Mouse (Mus musculus) CH12.LX (cell line): ENCODE results near the gene Wt1. TPM values are rescaled to one million over a fixed set of nuclear protein-coding genes. Genes with fewer than 3 reads are reported as not detected.

Experiments used
- DNase-seq: peaks from one replicate; pipeline ENCODE4 v3.0.0-alpha.2; 2013; ENCODE audit errors: extremely low read depth
- H3K27ac ChIP-seq: 2 replicates; pipeline ENCODE4 v1.5.1; 2012; ENCODE audit warnings: low read depth, mild to moderate bottlenecking, control low read depth, moderate library complexity; ENCODE audit not compliant: insufficient read depth
- H3K27me3 ChIP-seq: replicated peaks from 2 replicates; pipeline ENCODE3; 2012; ENCODE audit warnings: inconsistent platforms
- H3K36me3 ChIP-seq, 2 experiments: replicated peaks in 1 of 2; 2 replicates each; pipeline versions ENCODE3 to v1.6.1; 2012; ENCODE audit warnings: inconsistent platforms in 1 of 2, low read length in 1 of 2, mild to moderate bottlenecking in 1 of 2, mixed read lengths in 1 of 2, moderate library complexity in 1 of 2; ENCODE audit not compliant: control insufficient read depth in 1 of 2, insufficient read depth in 1 of 2
- H3K4me1 ChIP-seq, 2 experiments: 2 replicates each; pipeline ENCODE4 v1.6.1; 2012; ENCODE audit warnings: inconsistent platforms in 1 of 2, moderate library complexity in 1 of 2; ENCODE audit not compliant: insufficient read depth in 2 of 2, control insufficient read depth in 1 of 2
- H3K4me2 ChIP-seq: 2 replicates; pipeline ENCODE4 v1.6.1; 2012; ENCODE audit warnings: low read depth, mild to moderate bottlenecking, control low read depth; ENCODE audit not compliant: poor library complexity, insufficient read depth, severe bottlenecking
- H3K4me3 ChIP-seq, 3 experiments: fragments of 150-350 bp in 1 of 3; sonication (generic) in 1 of 3; replicated peaks in 1 of 3; 2 replicates each; pipeline versions ENCODE3 to v1.5.1; 2011 to 2012; ENCODE audit warnings: low read depth in 2 of 3, low read length in 2 of 3, mild to moderate bottlenecking in 2 of 3, moderate library complexity in 2 of 3, control low read depth in 1 of 3, improper control_type of control experiment in 1 of 3, inconsistent platforms in 1 of 3, mixed read lengths in 1 of 3; ENCODE audit not compliant: poor library complexity in 1 of 3
- H3K79me2 ChIP-seq: replicated peaks from 2 replicates; pipeline ENCODE4 v1.6.1; 2012; ENCODE audit warnings: mild to moderate bottlenecking, moderate library complexity; ENCODE audit not compliant: control insufficient read depth, poor library complexity, insufficient read depth, severe bottlenecking; ENCODE audit errors: extremely low read depth
- H3K9ac ChIP-seq: 2 replicates; pipeline ENCODE4 v1.6.1; 2012; ENCODE audit warnings: low read depth, mild to moderate bottlenecking, control low read depth, moderate library complexity; ENCODE audit not compliant: insufficient read depth
- H3K9me3 ChIP-seq: replicated peaks from 2 replicates; pipeline ENCODE3; 2012; ENCODE audit warnings: low read length, inconsistent platforms, mixed read lengths
- BHLHE40 ChIP-seq: IDR thresholded peaks from 2 replicates; pipeline ENCODE4 v1.6.1; 2011; ENCODE audit warnings: mild to moderate bottlenecking, low read depth, low read length, improper control_type of control experiment
- CTCF ChIP-seq, 2 experiments: IDR thresholded peaks in 1 of 2; conservative IDR thresholded peaks in 1 of 2; 2 replicates each; pipeline ENCODE4 v1.5.1; 2011 to 2012; ENCODE audit warnings: low read depth in 2 of 2, low read length in 2 of 2, improper control_type of control experiment in 1 of 2, inconsistent platforms in 1 of 2, mild to moderate bottlenecking in 1 of 2, moderate library complexity in 1 of 2
- ELF1 ChIP-seq: IDR thresholded peaks from 2 replicates; pipeline ENCODE4 v1.6.1; 2014; ENCODE audit warnings: low read depth, mild to moderate bottlenecking, inconsistent platforms, low read length, improper control_type of control experiment
- EP300 ChIP-seq: IDR thresholded peaks from 2 replicates; pipeline ENCODE4 v1.6.1; 2011; ENCODE audit warnings: low read length, improper control_type of control experiment
- GABPA ChIP-seq: IDR thresholded peaks from 2 replicates; pipeline ENCODE4 v1.6.1; 2012; ENCODE audit warnings: low read depth, low read length, improper control_type of control experiment, inconsistent platforms; ENCODE audit not compliant: insufficient replicate concordance
- IRF4 ChIP-seq: IDR thresholded peaks from 2 replicates; pipeline ENCODE4 v1.6.1; 2014; ENCODE audit warnings: low read depth, mild to moderate bottlenecking, inconsistent platforms, low read length, improper control_type of control experiment
- KAT2A ChIP-seq: IDR thresholded peaks from 2 replicates; pipeline ENCODE4 v1.6.1; 2012; ENCODE audit warnings: low read length, improper control_type of control experiment, inconsistent platforms; ENCODE audit not compliant: insufficient replicate concordance
- MAX ChIP-seq: IDR thresholded peaks from 2 replicates; pipeline ENCODE4 v1.6.1; 2011; ENCODE audit warnings: low read length, improper control_type of control experiment
- MAZ ChIP-seq: IDR thresholded peaks from 2 replicates; pipeline ENCODE4 v1.6.1; 2012; ENCODE audit warnings: low read depth, mild to moderate bottlenecking, inconsistent platforms, low read length, improper control_type of control experiment, moderate library complexity
- MXI1 ChIP-seq: IDR thresholded peaks from 2 replicates; pipeline ENCODE4 v1.6.1; 2011; ENCODE audit warnings: mild to moderate bottlenecking, low read depth, low read length, improper control_type of control experiment
- NRF1 ChIP-seq: IDR thresholded peaks from 2 replicates; pipeline ENCODE4 v1.6.1; 2014; ENCODE audit warnings: low read depth, mild to moderate bottlenecking, inconsistent platforms, low read length, improper control_type of control experiment, moderate library complexity
- PAX5 ChIP-seq: IDR thresholded peaks from 2 replicates; pipeline ENCODE4 v1.6.1; 2012; ENCODE audit warnings: low read length, inconsistent platforms, mixed read lengths
- RAD21 ChIP-seq: IDR thresholded peaks from 2 replicates; pipeline ENCODE4 v1.6.1; 2011; ENCODE audit warnings: low read depth, mild to moderate bottlenecking, low read length, improper control_type of control experiment, moderate library complexity
- USF1 ChIP-seq: IDR thresholded peaks from 2 replicates; pipeline ENCODE4 v1.6.1; 2014; ENCODE audit warnings: low read depth, mild to moderate bottlenecking, inconsistent platforms, low read length, improper control_type of control experiment
- USF2 ChIP-seq: conservative IDR thresholded peaks from 2 replicates; pipeline ENCODE4 v1.6.1; 2011; ENCODE audit warnings: low read depth, low read length, improper control_type of control experiment
- ZKSCAN1 ChIP-seq: IDR thresholded peaks from 2 replicates; pipeline ENCODE4 v1.6.1; 2012; ENCODE audit warnings: low read depth, inconsistent platforms, low read length, improper control_type of control experiment, borderline replicate concordance
- ZMIZ1 ChIP-seq: IDR thresholded peaks from 2 replicates; pipeline ENCODE4 v1.6.1; 2012; ENCODE audit warnings: low read depth, mild to moderate bottlenecking, inconsistent platforms, low read length, improper control_type of control experiment
- dilution Hi-C: fragments of 300-500 bp; cut with MboI; formaldehyde crosslinking; loops from 2 replicates; pipeline ENCODE4 v1.14.3; 2020; ENCODE audit warnings: low sequenced_read_pairs; ENCODE audit not compliant: extremely low pct_unique_long_range_greater_than_20kb, extremely low pct_ligation_motif_present
- in situ Hi-C: fragments of 300-500 bp; cut with MboI; formaldehyde crosslinking; loops from 3 replicates; pipeline ENCODE4 v1.14.3; 2019; ENCODE audit warnings: low sequenced_read_pairs, low pct_ligation_motif_present, low pct_unique_long_range_greater_than_20kb, mixed read lengths
- polyA plus RNA-seq: library from polyadenylated mRNA; unstranded; fragments of >175 nt; gene quantifications from 2 replicates; pipeline ENCODE4 v1.2.1, GENCODE M21; 2012; ENCODE audit warnings: low read depth; ENCODE audit not compliant: insufficient read length
- total RNA-seq, 2 experiments: library from RNA; depleted of rRNA; stranded (reverse); fragments of 300-350 nt in 1 of 2; fragments of >200 nt in 1 of 2; gene quantifications; 2 replicates each; pipeline ENCODE4 v1.2.3; 2012 to 2014

Gene Wt1
- total and polyA plus RNA-seq, 3 experiments = not detected

DNA sequence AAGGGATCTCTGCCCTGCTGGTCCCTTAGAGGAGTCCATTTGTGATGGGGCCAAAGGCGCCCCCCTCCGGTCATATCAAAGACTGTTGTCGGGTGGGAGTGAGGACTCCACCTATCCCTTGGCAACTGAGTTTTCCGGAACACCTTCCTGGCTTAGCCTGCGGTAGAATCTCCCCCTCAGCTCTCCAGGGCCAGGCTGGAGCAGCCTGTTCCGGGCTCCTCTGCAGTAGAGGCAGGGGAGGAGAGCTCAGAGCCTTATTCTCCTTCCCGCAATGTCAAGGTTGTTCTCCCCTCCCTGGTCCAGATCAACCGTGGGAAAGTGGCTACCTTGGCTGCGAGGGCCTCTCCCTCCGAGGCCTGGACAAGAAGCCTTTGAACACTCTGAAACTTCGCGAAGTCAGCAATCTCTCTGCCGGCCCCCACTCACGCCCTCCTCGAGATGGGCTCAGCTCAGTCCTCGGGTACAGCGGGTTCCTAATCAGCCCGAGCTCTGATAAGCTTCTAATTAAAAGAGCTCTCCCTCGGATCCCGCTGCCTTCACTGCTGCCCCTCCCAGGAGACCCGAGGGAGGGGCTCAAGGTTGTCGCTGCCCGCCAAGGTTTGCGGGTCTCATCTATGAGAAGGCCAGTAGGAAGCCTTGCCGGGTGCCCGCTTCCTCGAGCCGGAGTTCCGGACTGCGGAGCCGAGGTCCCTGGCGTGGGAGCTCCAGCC is 4.2 kb downstream of the Wt1 start:
- Histone ChIP-seq H3K4me3 (no peak overlapping the region), H3K4me1 (no peaks in the 10 kb centered on the region), H3K36me3 (no peaks in the 10 kb centered on the region), H3K27me3 (no peaks in the 10 kb centered on the region), H3K9me3 (peaks cover 17% of the 10 kb centered on the region), H3K4me2 (no peak overlapping the region), H3K79me2 (no peaks in the 10 kb centered on the region), H3K27ac (no peak overlapping the region), H3K9ac (no peak overlapping the region)
- no peak for DNase-seq
- dilution Hi-C loops = no loop called here
- TF ChIP-seq IRF4 = no peak
- in situ Hi-C loops = no loop called here

DNA sequence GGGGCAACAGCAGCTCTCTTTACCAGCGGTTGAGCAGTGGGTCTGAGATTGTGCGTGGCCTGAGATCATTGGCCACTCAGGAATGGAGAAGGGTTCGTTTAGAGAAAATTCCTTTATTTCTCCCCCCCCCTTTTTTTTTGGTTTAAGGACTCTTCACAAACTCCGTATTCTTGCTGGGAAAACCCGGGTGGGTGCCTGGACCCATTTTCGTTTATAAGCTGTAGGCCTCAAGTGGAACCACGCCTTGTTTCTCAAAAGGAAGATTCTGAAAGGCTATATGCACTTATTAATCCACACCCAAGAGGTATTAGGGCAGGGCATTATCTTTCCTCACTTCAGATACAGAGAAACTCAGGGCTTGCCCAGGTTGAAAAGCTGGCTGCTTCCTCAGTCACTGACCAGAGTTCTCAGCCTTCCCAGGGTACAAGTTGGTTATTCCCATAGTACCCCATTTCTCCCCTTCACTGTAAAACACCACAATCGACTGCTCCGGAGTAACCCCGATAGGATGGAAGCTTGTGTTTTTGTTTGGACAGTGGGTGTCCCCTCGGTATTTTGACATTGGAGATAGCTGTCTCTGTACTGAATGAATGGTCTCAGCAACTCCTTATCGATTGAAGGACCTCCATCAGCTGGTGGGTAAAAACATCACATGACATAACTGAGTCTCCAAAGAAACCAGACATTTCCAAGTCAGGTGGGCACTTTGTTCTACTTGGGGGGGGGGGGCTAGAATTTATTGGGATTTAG is 4.9 kb downstream of the Wt1 start:
- in situ Hi-C loops (no loop called here), dilution Hi-C loops (no loop called here)
- Histone ChIP-seq H3K9me3 (peaks cover 15% of the 10 kb centered on the region), H3K4me2 (no peak overlapping the region), H3K4me1 (no peaks in the 10 kb centered on the region), H3K9ac (no peak overlapping the region), H3K27ac (no peak overlapping the region), H3K4me3 (no peak overlapping the region), H3K36me3 (no peaks in the 10 kb centered on the region), H3K27me3 (peaks cover 2% of the 10 kb centered on the region), H3K79me2 (no peaks in the 10 kb centered on the region)
- DNase-seq = no peak
- TF ChIP-seq RAD21 (no peak), MAZ (no peak), KAT2A (no peak), CTCF (conservative IDR thresholded peaks at IDR 0.05 in 1 of 2, IDR thresholded peaks at IDR 0.05 in 1 of 2; ENCODE audit: low read depth in 2 of 2, low read length in 2 of 2) (no peak), PAX5 (no peak), IRF4 (no peak), USF1 (no peak), NRF1 (no peak), GABPA (no peak), EP300 (no peak), ZKSCAN1 (no peak), MAX (no peak), BHLHE40 (no peak), ELF1 (no peak), MXI1 (no peak), USF2 (no peak), ZMIZ1 (no peak)
